Mouse (Mus musculus): Measurements from ENCODE around the gene Gstk1.

The Gstk1 gene

DNA sequence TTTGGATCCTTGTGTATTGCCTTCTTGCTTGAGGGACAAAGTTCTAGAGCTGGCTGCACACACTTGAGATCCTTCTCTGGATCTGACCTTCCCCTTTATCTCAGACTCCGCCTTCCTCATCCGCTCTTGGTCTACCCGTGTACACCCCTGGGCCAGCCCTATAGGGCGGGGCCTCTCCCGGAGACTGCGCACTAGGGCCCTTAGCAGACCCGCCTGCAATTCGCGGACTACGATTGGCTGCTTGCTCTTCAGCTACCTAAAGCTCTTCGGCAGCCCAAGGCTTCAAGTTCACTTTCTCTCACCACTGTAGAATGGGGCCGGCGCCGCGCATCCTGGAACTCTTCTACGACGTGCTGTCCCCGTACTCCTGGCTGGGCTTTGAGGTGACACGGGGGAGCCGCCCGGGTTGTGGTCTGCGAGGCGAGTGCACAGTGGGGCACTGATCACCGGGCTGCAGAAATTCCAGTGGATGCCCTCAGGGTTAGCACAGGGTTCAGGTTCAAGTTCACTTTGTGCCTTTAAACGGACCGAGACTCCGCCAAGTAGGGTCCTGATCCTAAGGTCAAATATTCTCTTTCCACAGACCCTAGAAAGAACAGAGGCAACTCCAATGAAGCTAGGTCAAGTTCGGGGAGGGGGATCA, at the start of gene Gstk1:
TSS of gene Gstk1 (plus strand) at position 225 of the 643 bp plus-strand sequence.
- peak; percentile 88 to 94 for DNase-seq

DNA sequence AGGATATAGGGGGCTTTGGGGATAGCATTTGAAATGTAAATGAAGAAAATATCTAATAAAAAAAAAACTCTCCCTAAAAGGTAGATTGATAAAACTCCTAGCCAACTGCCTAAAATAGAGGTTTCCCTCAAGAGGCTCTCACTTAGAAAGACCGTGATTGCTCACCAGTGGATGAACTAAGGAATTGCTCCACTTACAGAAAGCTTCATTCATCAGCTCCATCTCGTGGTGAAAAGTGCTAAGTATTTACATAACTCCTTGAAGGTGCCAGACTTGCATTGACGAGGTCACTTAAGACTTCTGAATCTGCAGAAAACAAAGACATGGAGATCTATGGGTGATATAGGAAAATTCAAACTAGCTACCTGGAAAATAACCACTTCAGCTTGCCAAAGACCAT, 48.0 kb upstream of the Gstk1 start:
- no peak for DNase-seq

DNA sequence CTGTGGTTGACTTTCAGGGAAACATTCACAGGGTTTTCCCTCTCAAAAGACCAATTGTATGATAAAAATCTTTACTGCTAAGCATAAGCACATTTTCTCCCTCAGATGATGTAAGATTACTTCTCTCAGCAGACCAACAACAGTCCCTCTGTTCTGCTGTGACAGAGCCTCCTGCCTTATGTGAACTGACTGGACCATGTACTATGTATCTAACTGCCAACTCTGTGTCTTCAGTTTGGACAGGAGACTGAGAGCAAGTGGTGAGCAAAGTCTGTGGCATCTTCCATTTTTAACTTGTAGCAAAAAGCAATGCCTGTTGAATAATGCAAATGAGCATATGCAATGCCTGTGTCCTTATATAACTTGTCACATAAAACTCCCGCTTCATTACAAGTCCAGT, 46.2 kb upstream of the Gstk1 start:
- no peak for DNase-seq

DNA sequence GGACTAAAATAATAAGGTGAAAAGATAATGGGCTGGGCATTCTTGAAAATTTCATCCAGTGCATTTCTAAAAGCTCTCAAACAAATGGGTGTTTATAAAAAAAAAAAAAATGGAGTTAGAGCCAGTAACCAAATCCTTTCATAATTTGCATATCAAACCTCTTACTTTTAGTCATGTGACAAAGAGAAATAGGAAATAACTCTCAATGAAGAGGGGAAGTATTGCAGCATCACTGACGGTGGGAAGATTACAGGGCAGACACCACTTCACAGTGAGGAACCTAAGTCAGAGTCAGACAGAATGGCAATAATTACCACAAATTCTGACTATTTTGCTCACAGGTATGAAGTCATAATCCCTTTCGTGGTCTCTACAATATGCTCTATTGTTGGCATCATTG, 30.7 kb upstream of the Gstk1 start, which contains the start of gene Tas2r144:
TSS of gene Tas2r144 (plus strand) at position 301 of the 400 bp plus-strand sequence.
- DNase-seq: no peak

DNA sequence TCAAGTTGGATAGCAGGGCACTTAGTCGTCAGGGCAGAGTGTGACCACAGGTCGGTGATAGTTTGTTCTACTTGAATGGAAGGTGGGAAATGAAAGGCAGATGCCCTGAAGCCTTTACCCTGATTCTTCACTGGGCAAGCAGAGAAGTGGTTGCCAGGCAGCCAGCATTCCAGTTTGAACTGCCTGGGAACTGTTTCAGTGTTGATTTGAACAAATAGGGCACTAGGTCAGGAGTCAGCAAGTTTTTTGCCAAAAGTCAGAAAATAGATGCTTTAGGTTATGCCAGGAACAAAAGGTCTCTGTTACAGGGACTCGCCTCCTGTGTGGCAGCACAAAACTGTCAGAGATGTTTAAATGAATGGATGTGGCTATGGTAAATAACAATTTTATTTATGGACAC, 23.4 kb upstream of the Gstk1 start:
- DNase-seq: no peak

DNA sequence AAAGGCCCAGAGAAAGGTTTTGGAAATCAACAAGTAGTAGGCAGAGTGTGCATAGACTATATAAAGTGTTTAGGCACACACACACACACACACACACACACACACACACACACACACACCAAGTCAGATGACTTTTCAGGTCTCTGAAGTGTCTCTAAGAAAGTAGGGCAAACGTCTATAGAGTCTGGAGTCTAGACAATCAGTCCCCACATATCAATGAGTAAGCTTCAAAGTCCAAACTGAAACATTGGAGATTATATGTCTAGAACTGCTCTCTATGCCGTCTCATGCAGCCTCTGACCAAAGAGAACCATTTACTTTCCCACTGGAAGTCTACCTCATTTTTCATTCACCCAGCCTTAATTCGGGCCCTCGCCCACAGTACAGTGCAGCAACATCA, 20.7 kb upstream of the Gstk1 start:
- DNase-seq: no peak

DNA sequence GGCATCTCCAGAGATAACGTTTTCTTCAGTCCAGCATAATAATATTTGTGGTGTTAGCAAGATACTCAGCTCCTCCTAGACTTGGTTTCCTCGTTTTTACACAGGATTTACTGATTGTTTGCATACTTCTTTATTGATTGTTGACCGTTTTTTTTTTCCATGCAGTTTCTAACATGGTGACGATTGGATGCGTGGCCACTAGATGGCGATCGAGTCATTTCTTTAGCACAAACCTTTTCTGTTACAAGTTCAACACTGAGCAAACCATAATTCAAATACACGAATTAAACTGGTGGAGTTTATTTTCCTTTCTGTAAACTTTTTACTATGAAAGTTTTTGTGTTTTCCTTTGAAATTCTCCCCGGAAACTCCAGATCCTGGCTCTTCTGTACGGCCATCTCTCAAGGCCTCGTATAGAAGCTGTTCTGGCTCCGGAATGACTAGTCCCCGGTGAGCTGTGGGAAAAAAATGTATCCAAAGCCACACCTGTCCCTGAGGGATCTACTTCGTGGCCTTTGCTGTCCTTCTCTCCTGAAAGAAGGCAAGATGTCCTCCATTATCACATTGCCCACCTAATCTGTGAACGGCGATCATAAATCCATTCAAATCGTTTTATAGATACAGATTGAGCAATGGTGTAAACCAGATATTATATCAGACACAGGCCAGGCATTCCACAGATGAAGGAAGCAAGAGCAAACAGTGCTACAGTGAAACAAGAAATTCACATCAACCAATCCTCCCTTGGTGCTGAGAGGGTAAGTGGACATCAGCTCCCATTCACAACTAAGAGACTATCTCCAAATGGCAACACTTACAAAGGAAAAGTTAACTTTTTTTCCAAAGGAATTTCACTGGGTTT, 18.3 kb upstream of the Gstk1 start:
- DNase-seq: peak; percentile 31 to 71

DNA sequence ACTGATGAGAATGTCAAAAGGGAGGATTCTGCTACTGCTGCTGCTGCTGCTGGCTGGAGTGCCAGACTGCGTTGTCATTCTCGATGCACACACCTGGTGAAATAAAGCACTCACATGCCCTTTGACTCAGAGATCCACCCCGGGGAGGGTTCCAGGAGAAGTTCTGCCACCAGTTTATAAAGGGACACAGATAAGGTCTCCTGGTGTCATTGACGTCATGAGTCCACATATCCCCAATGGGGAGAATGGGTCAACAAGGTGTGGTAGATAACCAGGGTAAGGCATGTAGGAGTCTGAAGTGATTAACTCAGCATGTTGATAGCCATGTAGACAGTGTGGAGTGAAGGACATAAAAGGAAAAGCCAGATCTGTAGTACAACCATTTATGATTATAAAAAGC, 16.1 kb upstream of the Gstk1 start:
- no peak for DNase-seq

DNA sequence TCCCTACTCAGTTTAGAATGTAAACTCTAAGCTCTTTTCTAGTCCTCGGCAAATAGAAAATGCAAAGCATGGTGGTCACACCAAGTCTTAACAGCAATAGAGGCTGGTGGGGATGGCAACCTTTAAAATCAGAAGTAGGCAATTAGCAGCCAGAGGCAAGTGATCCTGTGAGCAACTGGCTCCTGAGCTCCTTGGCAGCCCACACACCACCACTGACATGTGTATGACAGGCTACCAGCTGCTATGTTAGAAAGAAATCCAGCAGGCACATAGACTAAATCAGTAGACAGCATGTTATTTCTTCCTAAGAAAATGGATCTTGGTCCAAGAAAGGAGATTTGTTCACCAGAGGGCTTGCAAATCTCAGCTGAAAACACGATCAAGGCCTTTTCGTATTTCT, 14.5 kb upstream of the Gstk1 start:
- DNase-seq: no peak

DNA sequence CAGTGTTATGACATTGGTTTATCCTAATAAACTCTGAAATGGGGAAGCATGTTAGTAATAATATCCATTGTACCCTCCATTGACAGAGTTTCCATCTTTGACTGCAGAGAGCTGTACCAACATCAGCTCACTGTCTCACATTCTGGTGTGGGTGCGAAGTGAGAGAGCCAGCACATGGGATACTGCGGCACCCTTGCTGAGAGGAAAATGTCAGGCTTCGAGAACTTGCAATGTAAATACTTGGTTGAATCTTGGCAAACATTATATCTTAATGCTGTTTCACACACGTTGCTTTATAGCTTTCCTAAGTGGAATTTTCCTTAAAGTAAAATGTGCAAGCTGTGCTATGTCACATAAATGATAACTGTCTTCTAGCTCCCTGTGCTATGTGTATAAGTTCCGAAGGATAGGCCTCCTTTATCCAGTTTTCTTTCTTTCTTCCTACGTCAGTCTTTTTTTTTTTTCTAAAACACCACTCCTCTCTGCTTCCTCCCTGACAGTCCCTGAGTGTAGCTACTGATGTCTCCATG, 8.4 kb upstream of the Gstk1 start:
- DNase-seq: no peak

DNA sequence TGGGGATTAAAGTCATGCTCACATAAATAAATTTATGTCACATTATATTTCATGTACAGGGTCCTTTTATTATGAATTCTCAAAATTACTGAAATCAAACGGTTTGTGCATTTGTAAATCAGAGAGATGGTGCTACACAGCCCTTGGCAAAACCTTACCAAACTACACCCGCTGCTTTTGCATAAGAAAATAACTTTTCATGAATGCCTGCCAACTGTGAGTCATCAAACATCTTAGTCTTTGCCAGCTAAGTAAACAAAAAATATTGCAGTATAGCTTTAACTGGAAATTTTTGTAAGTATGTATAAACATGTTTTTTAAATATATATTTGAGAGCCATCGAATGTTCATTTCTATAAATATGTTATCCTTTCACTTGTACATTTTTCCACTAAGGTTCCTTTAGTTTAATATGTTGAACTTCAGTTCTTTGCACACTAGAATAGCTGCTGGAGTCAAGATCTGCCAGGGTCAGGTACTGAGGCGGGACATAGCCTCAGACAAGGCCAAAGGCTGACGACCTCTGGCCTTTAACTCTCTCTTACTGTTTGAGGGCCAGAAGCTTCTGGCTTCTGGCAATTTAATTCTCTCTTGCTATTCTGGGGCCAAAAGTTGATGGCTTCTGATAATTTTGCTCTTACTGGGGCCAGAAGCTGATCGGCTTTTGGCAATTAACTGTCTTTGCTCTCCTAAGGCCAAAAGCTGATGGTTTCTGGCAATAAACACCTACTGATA, 4.3 kb upstream of the Gstk1 start:
- no peak for DNase-seq

DNA sequence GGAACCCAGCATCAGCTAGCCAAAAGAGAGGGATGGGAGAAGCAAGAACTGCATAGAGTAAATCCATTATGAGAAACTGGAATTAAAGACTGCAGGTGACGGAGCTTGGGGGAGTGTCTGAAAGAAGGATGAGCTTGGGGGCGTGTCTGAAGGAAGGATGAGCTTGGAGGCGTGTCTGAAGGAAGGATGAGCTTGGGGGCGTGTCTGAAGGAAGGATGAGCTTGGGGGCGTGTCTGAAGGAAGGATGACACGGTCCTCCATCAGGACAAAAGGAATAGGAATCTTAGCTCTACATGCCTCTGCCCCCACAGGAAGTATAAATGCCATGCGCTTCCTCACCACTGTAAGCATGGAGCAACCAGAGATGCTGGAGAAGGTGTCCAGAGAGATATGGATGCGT, 1.4 kb downstream of the Gstk1 start:
- peak; percentile 47 to 52 for DNase-seq

DNA sequence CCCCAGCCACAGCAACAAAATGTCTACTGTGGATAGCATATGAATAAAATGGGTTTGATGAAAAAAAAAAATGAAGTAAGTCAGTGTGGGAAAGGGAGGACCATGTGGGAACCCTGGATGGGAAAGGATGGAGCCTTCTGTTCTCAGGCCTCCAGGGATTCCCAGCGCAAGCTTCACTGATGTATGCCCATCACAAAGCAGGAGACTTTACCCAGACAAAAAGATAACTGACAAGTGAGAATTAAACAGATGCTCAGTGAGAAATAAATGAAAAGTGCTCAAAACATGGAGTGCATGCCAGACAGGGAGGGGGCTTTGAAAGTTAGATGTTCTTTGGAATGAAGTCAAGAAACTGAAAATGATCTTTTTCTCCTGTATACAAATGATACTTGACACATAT, 2.2 kb downstream of the Gstk1 start:
- no peak for DNase-seq

DNA sequence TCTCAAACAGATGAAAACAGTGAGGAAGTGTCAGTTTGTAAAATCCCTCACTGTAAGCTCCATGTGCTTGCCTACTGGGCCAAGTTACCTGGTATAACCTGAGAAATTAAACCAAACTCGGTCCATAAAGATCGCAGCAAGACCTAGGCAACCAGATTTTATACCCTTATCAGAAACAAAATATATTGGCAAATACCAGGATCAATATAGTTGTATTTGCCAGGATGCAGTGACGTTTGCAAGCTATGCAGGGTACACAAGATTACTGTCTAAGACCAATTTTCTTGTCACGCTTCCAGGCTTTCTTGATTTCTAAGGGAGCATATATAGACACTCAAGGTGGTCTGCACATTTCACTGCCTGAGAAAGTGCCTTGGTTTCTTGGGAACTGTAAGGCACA, 6.1 kb downstream of the Gstk1 start:
- no peak for DNase-seq

DNA sequence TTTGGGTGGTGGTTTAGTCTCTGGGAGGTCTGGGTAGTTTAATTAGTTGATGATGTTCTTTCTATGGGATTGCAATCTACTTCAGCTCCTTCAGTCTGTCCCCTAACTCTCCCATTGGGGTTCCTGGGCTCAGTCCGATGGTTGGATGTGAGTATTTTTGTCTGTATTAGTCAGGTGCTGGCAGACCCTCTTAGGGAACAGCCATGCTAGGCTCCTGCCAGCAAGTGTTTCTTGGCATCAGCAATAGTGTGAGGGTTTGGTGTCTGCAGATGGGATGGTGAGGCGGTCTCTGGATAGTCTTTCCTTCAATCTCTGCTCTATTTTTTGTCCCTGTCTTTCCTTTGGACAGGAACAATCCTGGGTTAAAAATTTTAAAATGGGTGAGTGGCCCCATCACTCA, 7.4 kb downstream of the Gstk1 start:
- DNase-seq: no peak

DNA sequence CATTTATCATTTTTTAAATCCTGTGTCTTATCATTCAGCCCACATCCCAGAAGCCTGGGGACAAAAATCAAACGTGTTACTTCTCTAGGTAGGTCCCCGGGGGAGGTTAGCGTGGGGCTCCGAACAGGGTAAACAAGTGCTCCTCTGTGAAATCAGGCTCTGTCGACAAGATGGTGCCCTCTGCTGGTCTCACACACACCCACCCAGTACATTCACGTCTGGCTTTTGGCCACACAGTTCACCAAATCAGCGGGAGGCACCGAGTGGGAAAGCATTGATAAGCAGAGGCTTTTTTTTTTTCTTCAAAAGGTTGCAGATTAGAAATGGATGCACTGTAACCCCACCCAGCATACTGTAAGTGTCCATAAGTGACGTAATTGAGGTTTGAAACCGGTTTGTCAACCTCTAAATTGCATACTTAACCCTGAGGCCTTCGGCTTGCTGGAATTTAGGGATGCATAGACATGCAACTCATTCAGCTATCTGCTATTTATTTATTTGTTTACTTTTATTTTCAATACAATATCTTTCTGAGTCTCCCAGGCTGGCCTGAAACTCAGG, 11.6 kb downstream of the Gstk1 start:
- DNase-seq: peak; percentile 65 to 75

DNA sequence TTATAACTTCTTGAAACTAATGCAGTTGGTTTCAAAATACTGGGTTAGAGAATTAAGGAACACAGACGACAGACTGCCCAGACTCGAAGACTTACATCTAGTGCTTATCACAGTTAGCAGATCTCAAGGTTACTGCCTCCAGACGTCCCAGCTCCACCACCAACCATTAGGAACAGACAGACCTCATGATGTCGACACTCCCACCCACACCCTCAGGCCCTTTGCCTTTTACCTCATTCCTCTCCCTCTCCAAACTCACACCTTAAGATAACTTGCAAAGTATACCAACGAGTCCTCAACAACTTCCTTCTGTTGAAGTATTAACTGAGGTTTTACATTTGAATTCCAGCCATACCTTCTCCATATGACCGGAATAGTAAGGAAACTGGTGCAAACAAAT, 14.7 kb downstream of the Gstk1 start:
- peak; percentile 48 to 74 for DNase-seq

DNA sequence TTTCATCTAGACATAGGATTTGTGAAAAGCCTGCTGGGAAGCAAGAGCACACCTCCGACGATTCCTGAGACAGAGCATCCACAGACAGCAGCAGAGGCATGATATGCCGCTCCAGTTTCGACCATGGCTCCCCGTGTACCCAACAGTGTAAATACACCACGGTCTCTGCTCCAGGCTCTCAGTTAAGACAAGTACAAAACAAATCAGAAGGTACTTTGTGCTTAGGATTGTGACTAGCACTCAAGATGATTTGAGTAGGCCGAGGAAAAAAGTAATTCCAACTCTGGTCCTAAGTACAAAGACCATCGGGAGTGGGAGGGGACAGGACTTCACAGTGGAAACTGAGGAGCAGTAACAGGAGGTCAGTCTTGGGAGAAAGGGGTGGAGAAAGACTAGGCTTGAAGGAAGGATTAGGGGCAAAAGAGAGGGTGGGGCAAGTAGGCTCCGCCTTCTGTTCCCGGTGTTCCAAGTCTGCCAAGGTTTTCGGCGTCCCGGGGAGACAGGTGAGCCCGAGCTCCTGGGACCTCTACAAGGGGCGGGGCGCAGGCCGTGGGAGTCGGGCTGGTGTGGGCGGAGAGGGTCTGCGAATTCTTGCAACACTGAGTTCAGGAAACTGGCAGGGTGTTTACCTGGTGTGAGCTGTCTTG, 15.9 kb downstream of the Gstk1 start, which contains the start of gene Tmem139:
TSS of gene Tmem139 (plus strand) at position 447 of the 647 bp plus-strand sequence.
- DNase-seq: peak; percentile 72 to 88

DNA sequence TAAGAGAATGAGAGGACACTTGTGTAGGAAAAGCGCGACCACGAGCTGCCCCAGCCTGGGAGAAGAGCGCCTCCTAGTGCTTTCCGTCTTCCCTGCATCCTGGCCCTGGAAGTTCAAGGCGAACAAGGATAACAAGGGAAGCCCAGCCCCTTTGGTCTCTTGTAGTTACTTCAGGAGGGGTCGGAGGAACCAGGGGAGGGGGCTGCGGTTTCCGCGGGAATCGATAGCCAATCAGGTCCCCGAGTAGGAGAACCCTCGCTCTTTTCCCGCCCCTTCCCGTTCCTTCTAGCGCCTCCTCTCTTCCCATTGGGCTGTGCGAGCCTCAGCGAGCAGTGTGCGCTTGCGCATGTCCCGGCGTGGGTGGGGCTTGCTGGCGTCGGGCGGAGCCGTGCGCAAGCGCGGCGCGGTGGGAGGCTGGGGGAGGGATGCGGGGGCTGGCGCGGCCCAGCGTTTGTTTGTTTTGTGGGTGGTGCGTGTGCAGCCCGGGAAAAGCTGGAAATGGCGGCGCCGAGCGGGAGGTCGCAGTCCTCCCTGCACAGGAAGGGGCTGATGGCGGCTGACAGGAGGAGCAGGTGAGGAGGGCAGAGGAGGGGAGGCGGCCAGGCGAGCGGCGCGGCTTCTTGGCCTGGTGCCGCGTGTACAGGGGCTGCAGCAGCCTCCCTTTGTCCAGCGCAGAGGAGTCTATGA, 19.0 kb downstream of the Gstk1 start, which contains the start of gene Casp2:
TSS of gene Casp2 (plus strand) at position 360 of the 687 bp plus-strand sequence.
- peak; percentile 98 to 99 for DNase-seq

DNA sequence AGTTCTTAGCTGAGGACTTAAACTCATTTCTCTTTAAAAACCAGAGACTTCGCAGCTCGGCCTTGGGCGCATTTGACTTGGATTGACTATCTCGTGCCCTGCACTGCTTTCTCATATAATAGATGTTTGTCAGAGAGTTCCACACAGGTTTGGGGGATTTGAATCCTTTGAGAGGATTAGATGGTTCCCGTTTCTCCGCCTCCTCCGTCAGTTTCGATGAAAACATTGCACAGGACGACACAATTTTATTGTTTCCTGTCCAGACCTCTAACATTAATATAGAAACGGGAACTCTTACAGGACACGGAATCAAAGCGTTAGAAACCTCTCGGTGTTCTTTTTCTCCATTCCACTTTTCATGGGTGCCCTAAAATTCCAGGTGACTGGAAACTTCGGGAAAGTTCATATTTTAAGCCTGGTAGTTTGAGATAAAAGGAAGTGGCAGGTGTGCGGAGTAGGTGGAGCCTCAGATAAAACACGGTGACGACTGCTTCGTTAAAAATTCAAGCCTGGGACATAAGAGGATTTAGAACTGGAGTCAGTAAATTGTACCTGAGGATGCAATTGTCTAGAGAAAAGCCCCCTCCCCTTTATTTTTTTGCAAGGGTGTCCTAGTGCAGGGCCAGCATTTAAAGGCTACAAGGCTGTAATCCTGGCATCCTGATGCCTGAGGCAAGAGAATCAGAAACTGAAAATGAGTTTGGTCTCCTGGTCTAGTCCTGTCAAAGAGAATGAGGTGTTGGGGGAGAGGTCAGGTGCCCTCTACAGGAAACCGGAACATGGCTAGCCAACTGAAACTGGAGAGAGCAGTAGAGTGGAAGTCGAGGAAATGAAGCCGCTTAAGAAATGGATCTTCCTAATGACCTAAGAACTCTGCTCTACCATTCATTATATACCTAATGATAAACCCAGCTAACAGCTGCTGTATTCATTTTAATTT, 19.9 kb downstream of the Gstk1 start:
- no peak for DNase-seq
